Mouse (Mus musculus) left cerebral cortex, adult 9 months (tissue): Measurements from ENCODE around the gene Rap1gap.
A peak's percentile ranks its signal among the peaks of the same experiment; 100 is the strongest.

ENCODE experiments used
- DNase-seq, 2 experiments: peaks; one replicate each; pipeline ENCODE4 v3.0.0; 2022; ENCODE audit warnings: low spot score in 2 of 2

The Rap1gap gene

GRCm38 (mm10) chr4:137722692-137723427 is 58.3 kb downstream of the Rap1gap start:
- peak in 1 of 2 experiments; percentile 87 for DNase-seq

GRCm38 (mm10) chr4:137723527-137723926 is 59.0 kb downstream of the Rap1gap start:
- no peak for DNase-seq

GRCm38 (mm10) chr4:137724212-137724611 is 59.7 kb downstream of the Rap1gap start:
- peak in 1 of 2 experiments; percentile 32 for DNase-seq

GRCm38 (mm10) chr4:137724766-137725165 is 60.2 kb downstream of the Rap1gap start:
- DNase-seq = peak in 1 of 2 experiments; percentile 56

- no peak for DNase-seq
Measured at GRCm38 (mm10) chr4:137725541-137726145, 61.1 kb downstream of the Rap1gap start.

- no peak for DNase-seq
Measured at GRCm38 (mm10) chr4:137726739-137727505, 62.4 kb downstream of the Rap1gap start.

GRCm38 (mm10) chr4:137727506-137728187 is 63.1 kb downstream of the Rap1gap start:
- no peak for DNase-seq

- peak in 1 of 2 experiments; percentile 55 for DNase-seq
Measured at GRCm38 (mm10) chr4:137728399-137729154, 64.1 kb downstream of the Rap1gap start.

GRCm38 (mm10) chr4:137729155-137729855 is 64.8 kb downstream of the Rap1gap start:
- DNase-seq = no peak

- DNase-seq = peak in 1 of 2 experiments; percentile 91
Measured at GRCm38 (mm10) chr4:137730134-137730533, 65.6 kb downstream of the Rap1gap start.

GRCm38 (mm10) chr4:137730757-137731156 is 66.2 kb downstream of the Rap1gap start:
- no peak for DNase-seq

- DNase-seq = no peak
Measured at GRCm38 (mm10) chr4:137731891-137732290, 67.4 kb downstream of the Rap1gap start.

GRCm38 (mm10) chr4:137732361-137732760 is 67.8 kb downstream of the Rap1gap start:
- no peak for DNase-seq

GRCm38 (mm10) chr4:137732962-137733361 is 68.4 kb downstream of the Rap1gap start:
- DNase-seq = no peak

GRCm38 (mm10) chr4:137733459-137733858 is 68.9 kb downstream of the Rap1gap start:
- no peak for DNase-seq

- DNase-seq = no peak
Measured at GRCm38 (mm10) chr4:137736220-137736701, 71.7 kb downstream of the Rap1gap start.

GRCm38 (mm10) chr4:137737760-137738159 is 73.2 kb downstream of the Rap1gap start:
- no peak for DNase-seq

GRCm38 (mm10) chr4:137739151-137739923 is 74.8 kb downstream of the Rap1gap start:
- no peak for DNase-seq

GRCm38 (mm10) chr4:137740350-137740749 is 75.8 kb downstream of the Rap1gap start:
- DNase-seq = no peak

- DNase-seq = no peak
Measured at GRCm38 (mm10) chr4:137743791-137744190, 79.3 kb downstream of the Rap1gap start.
